Mouse (Mus musculus) spleen, embryonic (tissue): ENCODE measurements around the gene Zfp967.
"Not testable (repeated sequence)": the region's sequence is repeated elsewhere in the genome, so short reads cannot be mapped to it uniquely, and the experiment has no call there.

Source experiments
- CTCF ChIA-PET: fragments of 350-600 bp; sonication (Branson Sonifier 250); formaldehyde crosslinking; loops from one replicate; lab custom pipeline; 2022; lab: Charles Lee

The Zfp967 gene

DNA sequence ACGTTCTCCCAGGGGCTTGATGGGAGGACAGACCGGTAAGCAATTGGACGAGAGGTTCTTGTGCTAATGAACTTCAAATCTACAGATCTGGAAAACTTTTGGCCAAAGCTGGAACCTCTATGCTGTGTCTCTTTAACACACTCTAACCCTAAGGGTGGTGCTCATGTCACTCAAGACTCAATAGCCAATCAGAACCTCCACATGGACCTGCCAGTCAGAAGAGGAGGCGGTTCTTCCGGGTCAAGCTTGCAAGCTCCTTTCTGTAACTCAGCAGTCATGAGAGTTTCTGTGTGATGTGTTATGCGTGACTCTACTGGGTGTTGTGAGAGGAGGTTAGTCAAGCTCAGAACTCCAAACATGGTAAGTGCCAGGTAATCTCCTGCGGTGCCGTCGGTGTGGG, at the start of gene Zfp967:
Gene Zfp967, plus strand, starts transcription at position 301 of the 400 bp plus-strand sequence.
- CTCF ChIA-PET = not testable (repeated sequence)

DNA sequence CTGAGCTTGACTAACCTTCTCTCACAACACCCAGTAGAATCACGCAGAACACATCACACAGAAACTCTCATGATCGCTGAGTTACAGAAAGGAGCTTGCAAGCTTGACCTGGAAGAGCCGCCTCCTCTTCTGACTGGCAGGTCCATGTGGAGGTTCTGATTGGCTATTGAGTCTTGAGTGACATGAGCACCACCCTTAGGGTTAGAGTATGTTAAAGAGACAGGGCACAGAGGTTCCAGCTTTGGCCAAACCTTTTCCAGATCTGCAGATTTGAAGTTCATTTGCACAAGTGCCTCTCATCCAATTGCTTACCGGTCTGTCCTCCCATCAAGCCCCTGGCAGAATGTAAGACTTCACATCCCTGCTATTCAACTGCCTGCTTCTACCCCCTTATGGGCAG, 34.2 kb upstream of the Zfp967 start, which contains the start of gene Gm14434:
Gene Gm14434, minus strand, starts transcription at position 101 of the 400 bp plus-strand sequence.
- CTCF ChIA-PET = not testable (repeated sequence)
